Mouse (Mus musculus): ENCODE results near the gene Cygb. TPM values are rescaled to one million over a fixed set of nuclear protein-coding genes. Genes with fewer than 3 reads are reported as not detected.
"Not testable (repeated sequence)": the region's sequence is repeated elsewhere in the genome, so short reads cannot be mapped to it uniquely, and the experiment has no call there.

Gene Cygb
- polyA plus RNA-seq, 1 experiment from 2014 or later, result 1.1 TPM

DNA sequence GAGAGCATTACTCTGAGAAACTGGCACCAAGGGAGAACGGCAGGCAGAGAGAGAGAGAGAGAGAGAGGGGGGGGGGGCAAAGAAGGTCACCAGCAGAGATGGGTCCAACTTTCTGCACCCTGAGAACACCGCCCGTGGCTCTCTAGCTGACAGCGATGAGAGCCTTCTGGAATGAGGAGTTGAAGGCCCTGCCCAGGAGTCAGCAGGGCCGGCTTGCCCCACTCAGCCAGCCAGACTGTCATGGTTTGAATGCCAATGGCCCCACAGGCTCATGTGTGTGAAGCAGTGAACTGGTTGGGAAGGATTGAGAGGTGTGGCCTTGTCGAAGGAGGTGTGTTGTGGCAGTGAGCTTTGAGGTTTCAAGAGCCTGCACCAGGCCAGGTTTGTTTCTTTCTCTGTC lies 40.9 kb downstream of the Cygb start:
- 89% methylated on average over 6 of the region's 6 CpGs for WGBS (ENCODE audit: insufficient replicate concordance)
- Histone ChIP-seq H3K4me1 (ENCODE audit: control insufficient read depth, insufficient read depth, low read length) (peaks cover 40% of the 10 kb centered on the region), H3K4me2 (no peak overlapping the region)

DNA sequence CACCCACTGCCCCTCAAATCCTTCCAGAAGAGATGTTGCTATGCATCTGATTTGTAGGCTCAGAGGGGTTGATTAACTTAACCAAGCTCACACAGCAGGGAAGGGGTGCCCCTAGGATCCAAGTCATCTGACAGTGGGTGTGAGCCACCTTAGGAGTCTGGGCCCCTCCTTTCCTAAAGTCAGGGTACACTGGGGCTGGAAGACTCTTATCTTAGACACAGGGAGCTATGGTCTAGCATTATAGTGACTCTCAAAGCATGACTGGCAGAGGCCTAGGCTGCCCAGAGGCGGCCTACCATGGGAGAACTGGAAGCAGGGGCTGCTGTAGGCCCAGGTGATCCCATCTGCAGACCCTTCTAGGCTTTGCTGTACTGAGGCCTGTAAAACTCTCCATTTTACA lies 41.6 kb downstream of the Cygb start:
- Histone ChIP-seq H3K27ac (ENCODE audit: low read depth, low read length) (no peak overlapping the region), H3K4me3 (ENCODE audit: low read depth, low read length) (no peak overlapping the region), H3K4me2 (no peak overlapping the region), H3K4me1 (ENCODE audit: control insufficient read depth, insufficient read depth, low read length) (peaks cover 40% of the 10 kb centered on the region), H3K9me3 (replicated peaks; ENCODE audit: control insufficient read depth, low read length) (no peaks in the 10 kb centered on the region), H3K36me3 (ENCODE audit: control insufficient read depth, insufficient read depth, low read length) (no peaks in the 10 kb centered on the region), H3K27me3 (ENCODE audit: control insufficient read depth, insufficient read depth, low read length) (no peaks in the 10 kb centered on the region), H3K9ac (ENCODE audit: low read depth, low read length) (no peak overlapping the region)
- WGBS (ENCODE audit: insufficient replicate concordance), result 92% methylated on average over 1 of the region's 1 CpGs
- ATAC-seq (replicated peaks; ENCODE audit: insufficient number of reproducible peaks, low FRiP score, low TSS enrichment), result no peak

More for the DNA sequence above, 40.9 kb downstream of the Cygb start:
- no peak for ATAC-seq (replicated peaks; ENCODE audit: insufficient number of reproducible peaks, low FRiP score, low TSS enrichment)
- Histone ChIP-seq H3K9me3 (replicated peaks; ENCODE audit: control insufficient read depth, low read length) (no peaks in the 10 kb centered on the region), H3K4me3 (ENCODE audit: low read depth, low read length) (no peak overlapping the region), H3K27me3 (ENCODE audit: control insufficient read depth, insufficient read depth, low read length) (no peaks in the 10 kb centered on the region), H3K9ac (ENCODE audit: low read depth, low read length) (no peak overlapping the region), H3K27ac (ENCODE audit: low read depth, low read length) (no peak overlapping the region), H3K36me3 (ENCODE audit: control insufficient read depth, insufficient read depth, low read length) (no peaks in the 10 kb centered on the region)

DNA sequence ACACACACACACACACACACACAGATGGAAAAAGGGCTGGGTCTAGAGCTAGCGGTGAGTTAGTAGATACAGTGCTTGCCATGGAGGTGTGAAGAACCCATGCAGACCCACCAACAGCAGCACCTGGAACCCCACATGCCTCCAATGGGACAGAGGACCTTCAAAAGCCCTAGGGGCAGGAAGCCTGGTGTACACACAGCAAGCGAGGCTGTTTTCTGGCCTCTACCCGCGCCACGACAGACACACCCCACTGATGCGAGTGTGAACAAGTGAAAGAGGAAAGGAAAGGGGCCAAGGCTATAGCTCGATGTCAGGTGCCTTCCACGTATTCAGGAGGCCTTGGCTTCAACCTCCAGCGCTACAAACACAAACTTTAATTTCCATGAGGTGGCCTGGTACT lies 42.2 kb downstream of the Cygb start:
- Histone ChIP-seq H3K36me3 (ENCODE audit: control insufficient read depth, insufficient read depth, low read length) (no peaks in the 10 kb centered on the region), H3K9ac (ENCODE audit: low read depth, low read length) (no peak overlapping the region), H3K27ac (ENCODE audit: low read depth, low read length) (no peak overlapping the region), H3K9me3 (replicated peaks; ENCODE audit: control insufficient read depth, low read length) (no peaks in the 10 kb centered on the region), H3K4me1 (ENCODE audit: control insufficient read depth, insufficient read depth, low read length) (peaks cover 39% of the 10 kb centered on the region), H3K27me3 (ENCODE audit: control insufficient read depth, insufficient read depth, low read length) (no peaks in the 10 kb centered on the region), H3K4me2 (no peak overlapping the region), H3K4me3 (ENCODE audit: low read depth, low read length) (no peak overlapping the region)
- 87% methylated on average over 9 of the region's 9 CpGs for WGBS (ENCODE audit: insufficient replicate concordance)
- ATAC-seq (replicated peaks; ENCODE audit: insufficient number of reproducible peaks, low FRiP score, low TSS enrichment), result no peak

DNA sequence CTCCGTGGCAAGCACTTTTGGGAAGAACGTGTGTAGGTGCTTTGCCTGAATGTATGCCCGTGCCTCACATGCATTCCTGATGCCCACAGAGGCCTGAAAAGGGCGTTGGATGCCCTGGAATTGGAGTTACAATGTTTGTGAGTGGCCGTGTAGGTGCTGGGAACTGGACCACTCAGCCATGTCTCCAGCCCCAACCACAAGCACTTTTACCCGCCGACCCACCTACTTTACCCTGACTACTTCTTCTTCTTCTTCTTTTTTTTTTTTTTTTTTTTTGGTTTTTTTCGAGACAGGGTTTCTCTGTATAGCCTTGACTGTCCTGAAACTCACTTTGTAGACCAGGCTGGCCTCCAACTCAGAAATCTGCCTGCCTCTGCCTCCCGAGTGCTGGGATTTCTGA lies 42.9 kb downstream of the Cygb start:
- H3K4me3 ChIP-seq (ENCODE audit: low read depth, low read length); H3K9me3 ChIP-seq (replicated peaks; ENCODE audit: control insufficient read depth, low read length); H3K9ac ChIP-seq (ENCODE audit: low read depth, low read length); H3K36me3 ChIP-seq (ENCODE audit: control insufficient read depth, insufficient read depth, low read length); H3K27ac ChIP-seq (ENCODE audit: low read depth, low read length); H3K4me2 ChIP-seq; H3K27me3 ChIP-seq (ENCODE audit: control insufficient read depth, insufficient read depth, low read length); ATAC-seq (replicated peaks; ENCODE audit: insufficient number of reproducible peaks, low FRiP score, low TSS enrichment): not testable (repeated sequence)
- WGBS (ENCODE audit: insufficient replicate concordance), result 94% methylated on average over 9 of the region's 9 CpGs
- peaks cover 32% of the 10 kb centered on the region for H3K4me1 ChIP-seq (ENCODE audit: control insufficient read depth, insufficient read depth, low read length)

DNA sequence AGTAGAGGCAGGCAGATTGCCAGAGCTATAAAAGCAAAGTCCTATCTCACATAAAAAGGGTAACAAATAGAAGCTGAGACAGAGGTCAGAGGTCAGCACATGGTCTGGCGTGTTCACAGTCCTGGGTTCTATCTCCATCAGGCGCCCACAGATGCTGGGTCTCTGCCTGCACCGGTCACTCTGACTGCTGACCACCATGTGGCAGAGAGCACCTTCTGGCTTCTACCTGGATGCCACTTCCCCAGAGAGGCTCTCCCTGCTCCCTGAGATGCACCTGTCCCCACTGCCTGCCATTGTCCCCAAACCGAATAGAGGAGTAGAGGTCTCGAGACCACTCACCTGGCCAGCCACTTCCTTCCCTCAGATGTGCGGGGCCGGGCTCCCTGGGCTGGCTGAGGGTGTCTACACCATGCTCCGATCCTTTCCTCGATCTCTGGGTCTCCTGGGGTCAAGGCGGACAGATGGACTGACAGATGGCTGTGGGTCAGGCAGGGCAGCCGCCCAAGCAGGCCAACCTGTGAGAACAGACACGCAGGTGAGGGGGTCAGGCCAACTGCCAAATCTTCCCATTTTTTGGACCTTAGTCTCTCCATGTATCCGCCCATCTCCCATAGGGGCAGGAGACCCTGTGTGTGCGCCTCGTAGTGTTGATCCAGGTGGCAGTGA lies 44.0 kb downstream of the Cygb start:
- Histone ChIP-seq H3K27me3 (ENCODE audit: control insufficient read depth, insufficient read depth, low read length) (no peaks in the 10 kb centered on the region), H3K27ac (ENCODE audit: low read depth, low read length) (no peak overlapping the region), H3K9ac (ENCODE audit: low read depth, low read length) (no peak overlapping the region), H3K4me1 (ENCODE audit: control insufficient read depth, insufficient read depth, low read length) (peaks cover 21% of the 10 kb centered on the region), H3K36me3 (ENCODE audit: control insufficient read depth, insufficient read depth, low read length) (0 out of 2 replicates have a peak, but pooled peaks cover 2% of the 10 kb centered on the region), H3K9me3 (replicated peaks; ENCODE audit: control insufficient read depth, low read length) (no peaks in the 10 kb centered on the region), H3K4me3 (ENCODE audit: low read depth, low read length) (no peak overlapping the region), H3K4me2 (no peak overlapping the region)
- no peak for ATAC-seq (replicated peaks; ENCODE audit: insufficient number of reproducible peaks, low FRiP score, low TSS enrichment)
- WGBS (ENCODE audit: insufficient replicate concordance), result 83% methylated on average over 15 of the region's 15 CpGs

DNA sequence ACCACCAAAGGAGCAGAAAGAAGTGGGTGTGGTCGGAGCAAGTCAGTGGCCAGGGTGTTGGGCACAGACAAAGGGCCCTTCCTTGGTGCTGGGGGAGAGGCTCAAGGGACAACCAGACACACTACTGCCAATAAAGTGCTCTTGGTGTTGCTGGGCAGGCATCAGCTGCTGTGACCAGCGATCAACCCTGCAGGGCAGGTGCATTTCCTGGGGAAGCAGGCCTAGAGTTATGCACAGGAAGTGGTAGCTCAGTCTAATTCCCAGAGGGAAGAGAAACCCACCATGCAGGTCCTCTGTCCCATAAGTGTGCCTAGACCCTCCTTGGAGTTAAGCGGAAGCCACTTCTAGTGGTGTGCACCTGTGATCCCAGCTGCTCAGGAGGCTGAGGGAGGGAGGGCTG lies 46.4 kb downstream of the Cygb start:
- H3K4me1 ChIP-seq (ENCODE audit: control insufficient read depth, insufficient read depth, low read length), result peaks cover 11% of the 10 kb centered on the region; the same call in 1 of the 2 replicates
- H3K9ac ChIP-seq (ENCODE audit: low read depth, low read length), result no peak overlapping the region
- no peak overlapping the region for H3K4me3 ChIP-seq (ENCODE audit: low read depth, low read length)
- H3K27ac ChIP-seq (ENCODE audit: low read depth, low read length), result no peak overlapping the region
- no peak for ATAC-seq (replicated peaks; ENCODE audit: insufficient number of reproducible peaks, low FRiP score, low TSS enrichment)
- 92% methylated on average over 3 of the region's 3 CpGs for WGBS (ENCODE audit: insufficient replicate concordance)
- H3K27me3 ChIP-seq (ENCODE audit: control insufficient read depth, insufficient read depth, low read length), result no peaks in the 10 kb centered on the region
- H3K36me3 ChIP-seq (ENCODE audit: control insufficient read depth, insufficient read depth, low read length), result peaks cover 7% of the 10 kb centered on the region; the same call in 1 of the 2 replicates
- H3K9me3 ChIP-seq (replicated peaks; ENCODE audit: control insufficient read depth, low read length), result no peaks in the 10 kb centered on the region
- H3K4me2 ChIP-seq, result no peak overlapping the region

DNA sequence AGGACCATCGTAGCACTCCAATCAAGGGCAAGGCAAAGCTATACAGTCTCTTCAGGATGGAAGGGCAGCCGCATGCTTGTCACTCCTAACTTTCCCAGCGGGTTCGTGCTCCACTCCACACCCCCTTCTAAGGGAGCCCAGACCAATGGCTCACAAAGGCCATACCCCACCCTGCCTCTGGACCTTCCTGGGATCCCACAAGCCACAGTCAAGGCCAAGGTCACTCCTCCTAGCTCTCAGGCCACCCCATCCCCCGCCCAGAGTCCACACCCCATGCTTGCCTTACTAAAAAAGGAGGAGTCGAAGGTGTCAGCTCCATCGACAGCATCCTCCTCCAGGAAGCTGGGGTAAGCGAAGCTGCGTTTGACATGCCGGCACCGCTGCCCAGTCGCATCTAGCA lies 50.0 kb downstream of the Cygb start:
- Histone ChIP-seq H3K27ac (ENCODE audit: low read depth, low read length) (no peak overlapping the region), H3K9ac (ENCODE audit: low read depth, low read length) (no peak overlapping the region), H3K4me1 (ENCODE audit: control insufficient read depth, insufficient read depth, low read length) (peaks cover 2% of the 10 kb centered on the region; the same call in 1 of the 2 replicates), H3K27me3 (ENCODE audit: control insufficient read depth, insufficient read depth, low read length) (no peaks in the 10 kb centered on the region), H3K4me3 (ENCODE audit: low read depth, low read length) (no peak overlapping the region), H3K9me3 (replicated peaks; ENCODE audit: control insufficient read depth, low read length) (no peaks in the 10 kb centered on the region), H3K36me3 (ENCODE audit: control insufficient read depth, insufficient read depth, low read length) (peaks cover 13% of the 10 kb centered on the region; the same call in 1 of the 2 replicates), H3K4me2 (no peak overlapping the region)
- 84% methylated on average over 12 of the region's 12 CpGs for WGBS (ENCODE audit: insufficient replicate concordance)
- ATAC-seq (replicated peaks; ENCODE audit: insufficient number of reproducible peaks, low FRiP score, low TSS enrichment), result no peak

DNA sequence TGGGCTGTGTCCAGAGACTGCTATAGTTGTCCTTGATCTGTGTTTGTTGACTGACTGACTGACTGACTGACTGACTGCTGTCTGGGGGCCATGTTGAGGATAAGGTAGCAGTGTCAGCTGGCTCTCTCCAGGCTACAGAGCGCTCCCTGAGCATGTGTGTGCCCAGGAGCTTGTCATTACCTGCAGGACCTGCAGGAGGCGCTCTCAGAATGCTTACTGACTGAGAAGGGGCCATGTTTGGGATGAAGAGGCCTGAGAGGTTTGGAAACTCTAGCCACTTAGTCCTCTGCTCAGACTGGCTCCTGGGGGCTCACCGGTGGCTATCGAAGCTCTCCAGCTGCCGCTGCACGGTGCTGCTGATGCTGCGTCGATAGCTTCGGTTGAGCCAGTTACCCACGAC lies 50.8 kb downstream of the Cygb start:
- peaks cover 13% of the 10 kb centered on the region for H3K36me3 ChIP-seq (ENCODE audit: control insufficient read depth, insufficient read depth, low read length)
- no peak for ATAC-seq (replicated peaks; ENCODE audit: insufficient number of reproducible peaks, low FRiP score, low TSS enrichment)
- 85% methylated on average over 10 of the region's 10 CpGs for WGBS (ENCODE audit: insufficient replicate concordance)

DNA sequence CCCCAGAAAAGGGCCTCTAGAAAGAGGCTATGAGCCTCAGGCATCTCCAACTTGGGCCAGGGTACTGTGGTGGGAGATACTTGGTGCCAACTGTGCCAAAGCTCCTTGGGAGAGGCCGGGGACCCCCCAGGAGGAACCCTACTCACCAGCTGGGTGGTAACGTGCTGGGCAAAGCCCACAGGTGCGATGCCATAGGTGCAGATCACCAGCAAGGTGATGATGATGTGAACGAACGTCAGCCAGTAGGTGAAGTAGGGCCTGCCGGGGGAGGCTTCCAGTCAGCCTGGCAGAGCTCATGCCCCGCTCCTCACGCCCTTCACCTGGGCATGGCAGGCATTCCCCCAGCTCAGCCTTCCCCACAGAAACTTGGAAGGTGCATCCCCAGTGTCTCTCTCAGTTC lies 52.1 kb downstream of the Cygb start:
- H3K9me3 ChIP-seq (replicated peaks; ENCODE audit: control insufficient read depth, low read length), result no peaks in the 10 kb centered on the region
- H3K4me3 ChIP-seq (ENCODE audit: low read depth, low read length), result no peak overlapping the region
- WGBS (ENCODE audit: insufficient replicate concordance), result 80% methylated on average over 8 of the region's 8 CpGs
- no peaks in the 10 kb centered on the region for H3K27me3 ChIP-seq (ENCODE audit: control insufficient read depth, insufficient read depth, low read length)
- no peaks in the 10 kb centered on the region for H3K4me1 ChIP-seq (ENCODE audit: control insufficient read depth, insufficient read depth, low read length)
- H3K36me3 ChIP-seq (ENCODE audit: control insufficient read depth, insufficient read depth, low read length), result peaks cover 13% of the 10 kb centered on the region
- H3K27ac ChIP-seq (ENCODE audit: low read depth, low read length), result no peak overlapping the region
- no peak overlapping the region for H3K4me2 ChIP-seq
- ATAC-seq (replicated peaks; ENCODE audit: insufficient number of reproducible peaks, low FRiP score, low TSS enrichment), result no peak
- no peak overlapping the region for H3K9ac ChIP-seq (ENCODE audit: low read depth, low read length)

More for the DNA sequence above, 50.8 kb downstream of the Cygb start:
- H3K4me2 ChIP-seq, result no peak overlapping the region
- no peaks in the 10 kb centered on the region for H3K27me3 ChIP-seq (ENCODE audit: control insufficient read depth, insufficient read depth, low read length)
- H3K4me3 ChIP-seq (ENCODE audit: low read depth, low read length), result no peak overlapping the region
- H3K27ac ChIP-seq (ENCODE audit: low read depth, low read length), result no peak overlapping the region
- no peaks in the 10 kb centered on the region for H3K4me1 ChIP-seq (ENCODE audit: control insufficient read depth, insufficient read depth, low read length)
- H3K9ac ChIP-seq (ENCODE audit: low read depth, low read length), result no peak overlapping the region
- H3K9me3 ChIP-seq (replicated peaks; ENCODE audit: control insufficient read depth, low read length), result no peaks in the 10 kb centered on the region
